Mouse (Mus musculus) kidney, adult 2 months (tissue): Measurements from ENCODE around the gene Lrrk1.

Source experiments
- CTCF ChIP-seq: fragments of 200-500 bp; conservative IDR thresholded peaks from 2 replicates; pipeline ENCODE4 v1.5.1; 2011; ENCODE audit warnings: low read depth, mild to moderate bottlenecking, control low read depth, low read length, moderate library complexity, mixed read lengths; ENCODE audit not compliant: insufficient read depth, insufficient read length
- POLR2A ChIP-seq: fragments of 200-500 bp; IDR thresholded peaks from one replicate; pipeline ENCODE4 v1.6.1; 2011; ENCODE audit warnings: low read depth, low read length, control low read depth

DNA sequence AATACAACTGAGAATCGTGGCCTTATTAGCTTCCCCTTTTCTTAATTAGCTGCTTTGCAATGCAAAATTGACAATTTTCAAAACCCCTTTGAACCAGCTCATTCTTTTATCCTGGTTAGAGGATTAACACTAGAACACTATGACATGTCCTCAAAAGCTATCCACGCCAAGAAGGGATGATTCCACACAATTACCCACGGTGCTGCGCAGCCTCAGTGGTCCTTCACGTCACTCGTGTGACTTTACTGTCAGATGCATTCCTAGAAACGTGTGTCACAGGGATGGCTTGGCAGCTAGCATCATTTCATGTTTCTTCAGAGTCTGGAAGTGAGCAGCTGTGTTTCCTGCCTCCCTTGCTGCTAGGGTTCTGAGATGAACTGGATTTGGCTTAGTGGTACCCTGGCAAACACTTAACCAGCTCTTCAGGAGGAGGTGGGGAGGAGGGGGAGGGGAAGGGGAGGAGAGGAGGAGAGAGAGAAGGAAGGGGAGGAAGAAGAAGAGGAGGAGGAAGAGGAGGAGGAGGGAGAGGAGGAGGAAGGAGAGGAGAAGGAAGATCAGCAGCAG is 170.5 kb downstream of the Lrrk1 start:
- TF ChIP-seq CTCF (no peak), POLR2A (no peak)
